ENCODE assay signal across 13 mouse cellular contexts in the genomic region with DNA sequence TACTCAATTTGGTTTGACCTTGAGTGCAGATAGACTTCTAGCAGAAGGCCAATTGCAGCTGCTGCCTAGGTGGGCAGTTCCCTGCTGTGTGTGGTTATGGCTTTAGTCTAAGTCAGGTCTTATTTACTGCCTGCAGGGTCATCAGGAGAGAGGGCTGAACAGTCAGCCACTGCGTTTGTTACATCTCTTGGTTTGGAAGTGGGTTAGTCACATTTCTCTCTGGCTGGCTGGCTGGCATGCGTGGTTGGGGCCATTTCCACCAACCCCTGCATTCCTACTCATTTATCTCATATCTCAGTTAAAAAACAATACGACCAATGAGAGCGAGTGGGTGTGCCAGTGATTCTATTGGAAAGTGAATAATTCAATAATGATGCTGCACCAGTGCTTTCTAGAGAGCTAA. TPM values are rescaled to one million over a fixed set of nuclear protein-coding genes. Genes with fewer than 3 reads are reported as not detected.
DNase-seq lines count a peak whose midpoint lies in the region; ATAC-seq and TF ChIP-seq lines count a peak whose summit lies in the region.
"Had no signal": no experiment of that assay in that cellular context is flagged by ENCODE, and none has a peak within 500 bp of the region (broad histone marks: within the 10 kb centered on the region; RNA-seq: fewer than 3 reads in every experiment).

No protein-coding gene starts in this region.

- H3K27ac ChIP-seq in heart, adult 2 months = peak overlapping the region; percentile 59
- no peak overlapping the region for H3K27ac ChIP-seq in liver, postnatal 0 days (ENCODE audit: low read depth)
- H3K27ac ChIP-seq in liver, embryonic 11.5 days (ENCODE audit: low read depth, low read length) = no peak overlapping the region
- H3K27ac ChIP-seq in forebrain, embryonic 14.5 days (ENCODE audit: low read depth, low read length) = peak overlapping the region; percentile 0; the same call in 1 of the 2 replicates
- H3K27ac ChIP-seq in neural tube, embryonic 13.5 days (replicated peaks) = peak overlapping the region; percentile 81

- WGBS in heart, adult 2 months = 66% methylated on average over 4 of the region's 4 CpGs
- WGBS in liver, postnatal 0 days (ENCODE audit: insufficient replicate concordance) = 74% methylated on average over 4 of the region's 4 CpGs
- WGBS in liver, embryonic 11.5 days = 73% methylated on average over 4 of the region's 4 CpGs
- 74% methylated on average over 4 of the region's 4 CpGs for WGBS in forebrain, embryonic 14.5 days
- 47% methylated on average over 4 of the region's 4 CpGs for WGBS in neural tube, embryonic 13.5 days

- TF ChIP-seq CTCF in heart, adult 2 months (IDR thresholded peaks at IDR 0.05) = no peak
- TF ChIP-seq CTCF in liver, postnatal 0 days (IDR thresholded peaks at IDR 0.05; ENCODE audit: low read depth) = no peak

- H3K4me2 ChIP-seq in liver, postnatal 0 days (ENCODE audit: low read depth, low read length) = no peak overlapping the region
- no peak overlapping the region for H3K4me2 ChIP-seq in liver, embryonic 11.5 days
- no peak overlapping the region for H3K4me2 ChIP-seq in forebrain, embryonic 14.5 days (ENCODE audit: low read length)
- no peak overlapping the region for H3K4me2 ChIP-seq in neural tube, embryonic 13.5 days
- H3K4me2 ChIP-seq: embryonic facial prominence, embryonic 15.5 days had no signal

- intact Hi-C loops in heart, adult 2 months (cut with DNase I) = no loop called here
- intact Hi-C loops in heart, postnatal 10 days (cut with DNase I) = no loop called here

- no peaks in the 10 kb centered on the region for H3K9me3 ChIP-seq in liver, postnatal 0 days (ENCODE audit: low read length)
- no peaks in the 10 kb centered on the region for H3K9me3 ChIP-seq in liver, embryonic 11.5 days (ENCODE audit: control insufficient read depth, low read length)
- H3K9me3 ChIP-seq in forebrain, embryonic 14.5 days (replicated peaks; ENCODE audit: control insufficient read depth, low read length) = no peaks in the 10 kb centered on the region
- H3K9me3 ChIP-seq in neural tube, embryonic 13.5 days = no peaks in the 10 kb centered on the region
- H3K9me3 ChIP-seq: embryonic facial prominence, embryonic 15.5 days had no signal

- no peaks in the 10 kb centered on the region for H3K79me2 ChIP-seq in heart, adult 2 months (replicated peaks; ENCODE audit: control insufficient read depth, insufficient read depth, low read length)

- TF ChIP-seq POLR2A in heart, adult 2 months (IDR thresholded peaks at IDR 0.05; ENCODE audit: insufficient read depth, low read depth, low read length) = no peak

- no peak overlapping the region for H3K9ac ChIP-seq in heart, adult 2 months (ENCODE audit: low read depth, low read length)
- H3K9ac ChIP-seq in liver, postnatal 0 days (replicated peaks) = no peak overlapping the region
- no peak overlapping the region for H3K9ac ChIP-seq in liver, embryonic 11.5 days (ENCODE audit: low read depth, low read length)
- H3K9ac ChIP-seq in forebrain, embryonic 14.5 days (ENCODE audit: low read length) = no peak overlapping the region
- H3K9ac ChIP-seq in neural tube, embryonic 13.5 days = no peak overlapping the region
- H3K9ac ChIP-seq: embryonic facial prominence, embryonic 15.5 days had no signal

- H3K4me1 ChIP-seq in heart, adult 2 months (ENCODE audit: control insufficient read depth, insufficient read depth, low read length) = peaks cover 8% of the 10 kb centered on the region
- H3K4me1 ChIP-seq in liver, postnatal 0 days (ENCODE audit: insufficient read depth) = peaks cover 18% of the 10 kb centered on the region
- peaks cover 13% of the 10 kb centered on the region; the same call in 1 of the 2 replicates for H3K4me1 ChIP-seq in liver, embryonic 11.5 days (replicated peaks; ENCODE audit: control insufficient read depth, insufficient read depth, low read length)
- H3K4me1 ChIP-seq in forebrain, embryonic 14.5 days (ENCODE audit: control insufficient read depth, insufficient read depth, low read length) = peaks cover 33% of the 10 kb centered on the region
- peaks cover 44% of the 10 kb centered on the region for H3K4me1 ChIP-seq in neural tube, embryonic 13.5 days (replicated peaks)

- H3K27me3 ChIP-seq in heart, adult 2 months (ENCODE audit: control insufficient read depth, insufficient read depth, low read length) = no peaks in the 10 kb centered on the region
- no peaks in the 10 kb centered on the region for H3K27me3 ChIP-seq in liver, postnatal 0 days (ENCODE audit: insufficient read depth, low read length)
- no peaks in the 10 kb centered on the region for H3K27me3 ChIP-seq in liver, embryonic 11.5 days (replicated peaks; ENCODE audit: control insufficient read depth, insufficient read depth, low read length)
- no peaks in the 10 kb centered on the region for H3K27me3 ChIP-seq in forebrain, embryonic 14.5 days (replicated peaks; ENCODE audit: control insufficient read depth, insufficient read depth, low read length)
- no peaks in the 10 kb centered on the region for H3K27me3 ChIP-seq in neural tube, embryonic 13.5 days
- H3K27me3 ChIP-seq: embryonic facial prominence, embryonic 15.5 days had no signal

- H3K4me3 ChIP-seq in heart, adult 2 months = no peak overlapping the region
- no peak overlapping the region for H3K4me3 ChIP-seq in liver, postnatal 0 days (ENCODE audit: low read depth, low read length)
- no peak overlapping the region for H3K4me3 ChIP-seq in liver, embryonic 11.5 days (ENCODE audit: low read depth, low read length)
- H3K4me3 ChIP-seq in forebrain, embryonic 14.5 days (ENCODE audit: low read depth, low read length) = no peak overlapping the region
- no peak overlapping the region for H3K4me3 ChIP-seq in neural tube, embryonic 13.5 days
- H3K4me3 ChIP-seq: embryonic facial prominence, embryonic 15.5 days had no signal

- no peaks in the 10 kb centered on the region for H3K36me3 ChIP-seq in heart, adult 2 months (ENCODE audit: control insufficient read depth, insufficient read depth, low read length)
- H3K36me3 ChIP-seq in liver, postnatal 0 days (replicated peaks; ENCODE audit: insufficient read depth, low read length) = no peaks in the 10 kb centered on the region
- H3K36me3 ChIP-seq in liver, embryonic 11.5 days (ENCODE audit: control insufficient read depth, insufficient read depth, low read length) = no peaks in the 10 kb centered on the region
- H3K36me3 ChIP-seq in forebrain, embryonic 14.5 days (ENCODE audit: control insufficient read depth, insufficient read depth, low read length) = no peaks in the 10 kb centered on the region
- no peaks in the 10 kb centered on the region for H3K36me3 ChIP-seq in neural tube, embryonic 13.5 days
- H3K36me3 ChIP-seq: embryonic facial prominence, embryonic 15.5 days had no signal

- peak; percentile 70; the same call in 1 of the 2 replicates for ATAC-seq in liver, postnatal 0 days
- no peak for ATAC-seq in liver, embryonic 11.5 days (replicated peaks; ENCODE audit: low FRiP score)
- no peak for ATAC-seq in forebrain, embryonic 14.5 days
- ATAC-seq in neural tube, embryonic 13.5 days (ENCODE audit: low read depth) = no peak
- ATAC-seq: intestine, postnatal 0 days had no signal

- DNase-seq in heart, adult 2 months = no peak
- no peak for DNase-seq in heart, postnatal 10 days
- no peak for DNase-seq in liver, postnatal 0 days
- no peak for DNase-seq in liver, embryonic 11.5 days (ENCODE audit: low spot score)
- no peak for DNase-seq in forebrain, embryonic 14.5 days (ENCODE audit: low spot score)
- no peak for DNase-seq in layer of hippocampus, adult 9-10 months (ENCODE audit: low spot score)
- no peak for DNase-seq in kidney, adult 18-20 months
- DNase-seq: cerebellum, adult 9-11 months; gastrocnemius, postnatal 10 days; lung, postnatal 10 days had no signal

- no peak for TF ChIP-seq EP300 in heart, adult 2 months (IDR thresholded peaks at IDR 0.05; ENCODE audit: insufficient read depth, low read depth, low read length)
- no peak for TF ChIP-seq EP300 in liver, postnatal 0 days (IDR thresholded peaks at IDR 0.05; ENCODE audit: low read depth)

RNA-seq across cellular contexts. Expression of gene Cdk5r1, which starts 22.7 kb away (rescaled TPM):
- 1 to 10 TPM in 1 of 2 experiments, under 1 TPM in 1; 0.84 to 2.3 TPM for total RNA-seq in heart, adult 2 months (2021)
- polyA plus RNA-seq in heart, adult 2 months (2012; rRNA removed) = 0.61 and 0.85 TPM in 2 replicates
- total RNA-seq in heart, postnatal 10 days (2021) = 1 to 10 TPM; 1.9 to 2.0 TPM
- 0.18 and 0.28 TPM in 2 replicates for polyA plus RNA-seq in liver, postnatal 0 days (2015; fragmentation: Nextera tagmentation; extraction: Ambion mirVana)
- 0.68 and 0.77 TPM in 2 replicates for polyA plus RNA-seq in liver, embryonic 11.5 days (2014; fragmentation: Nextera tagmentation; extraction: Ambion mirVana)
- 85.8 and 91.8 TPM in 2 replicates for polyA plus RNA-seq in forebrain, embryonic 14.5 days (2014; fragmentation: Nextera tagmentation; extraction: Ambion mirVana)
- polyA plus RNA-seq in neural tube, embryonic 13.5 days (2015; fragmentation: Nextera tagmentation; extraction: Ambion mirVana) = 87.8 and 95.6 TPM in 2 replicates

Comparison
In these comparisons a context has a peak if more than half of its experiments do, and no peak if none do; other contexts are left out.
1. H3K27ac ChIP-seq: peak in heart, adult 2 months (single experiment), forebrain, embryonic 14.5 days (single experiment) and neural tube, embryonic 13.5 days (single experiment); none in liver, postnatal 0 days (single experiment) and liver, embryonic 11.5 days (single experiment).
2. RNA of gene Cdk5r1, which starts 22.7 kb away (polyA plus RNA-seq): 87.8 to 95.6 TPM in neural tube, embryonic 13.5 days and 85.8 to 91.8 TPM in forebrain, embryonic 14.5 days; 0.68 to 0.77 TPM in liver, embryonic 11.5 days, 0.61 to 0.85 TPM in heart, adult 2 months and 0.18 to 0.28 TPM in liver, postnatal 0 days; every median in the first group is over 10 times any median in the second.